Comparison of ENCODE assay signal across 8 mouse cellular contexts in the genomic region with DNA sequence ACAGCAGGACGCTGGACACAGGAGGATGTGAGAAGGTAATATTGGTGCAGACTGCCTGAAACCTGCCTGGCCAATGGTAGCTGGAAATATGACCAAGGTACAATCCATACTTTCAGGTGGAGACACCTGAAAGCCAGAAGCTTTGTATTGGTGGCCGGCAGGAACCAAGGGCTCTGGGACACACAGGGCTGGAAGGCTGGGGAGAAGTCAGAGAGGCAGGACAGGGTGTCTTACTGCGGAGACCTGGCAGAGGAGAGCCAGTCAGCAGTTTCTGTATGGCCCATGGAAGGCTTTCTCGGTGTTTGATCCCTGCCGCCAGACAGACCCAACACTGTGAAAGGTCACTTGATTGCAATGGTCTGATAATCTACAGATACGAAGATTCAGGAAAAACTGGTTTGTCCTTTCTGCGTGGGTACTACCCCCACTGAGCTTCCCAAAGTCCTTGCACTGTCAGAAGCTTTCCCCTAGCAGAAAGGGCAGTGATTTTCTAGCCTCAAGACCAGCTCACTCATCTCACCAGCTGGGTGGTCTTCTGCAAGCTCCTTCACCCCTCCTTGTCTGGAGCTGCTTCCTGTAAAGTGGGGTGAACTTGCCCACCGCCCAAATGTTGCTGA. TPM values are rescaled to one million over a fixed set of nuclear protein-coding genes. Genes with fewer than 3 reads are reported as not detected.
DNase-seq lines count a peak whose midpoint lies in the region; ATAC-seq and TF ChIP-seq lines count a peak whose summit lies in the region.

No protein-coding gene starts in this region.

- peak overlapping the region; percentile 81 for H3K4me3 ChIP-seq in cerebellum, adult 2 months (replicated peaks; ENCODE audit: insufficient read depth, low read depth, low read length)
- peak overlapping the region; percentile 78 for H3K4me3 ChIP-seq in spleen, adult 2 months (ENCODE audit: extremely low read depth, insufficient read depth, insufficient read length)
- H3K4me3 ChIP-seq in limb, embryonic 12.5 days (replicated peaks), result peak overlapping the region; percentile 69
- H3K4me3 ChIP-seq in stomach, embryonic 16.5 days (replicated peaks; ENCODE audit: low read length), result peak overlapping the region; percentile 60

- no peaks in the 10 kb centered on the region for H3K27me3 ChIP-seq in cerebellum, adult 2 months (ENCODE audit: control insufficient read depth, insufficient read depth, low read length)
- no peaks in the 10 kb centered on the region for H3K27me3 ChIP-seq in spleen, adult 2 months (ENCODE audit: control insufficient read depth, insufficient read depth, low read length)
- H3K27me3 ChIP-seq in limb, embryonic 12.5 days, result peaks cover 14% of the 10 kb centered on the region; the same call in 1 of the 2 replicates
- no peaks in the 10 kb centered on the region for H3K27me3 ChIP-seq in stomach, embryonic 16.5 days (ENCODE audit: control insufficient read depth, insufficient read depth, low read length)

- peak overlapping the region; percentile 71; the same call in 1 of the 2 replicates for H3K9ac ChIP-seq in limb, embryonic 12.5 days (replicated peaks)
- H3K9ac ChIP-seq in stomach, embryonic 16.5 days (ENCODE audit: low read length), result peak overlapping the region; percentile 85

- no peak for TF ChIP-seq CTCF in cerebellum, adult 2 months (IDR thresholded peaks at IDR 0.05; ENCODE audit: borderline replicate concordance, insufficient read depth, low read depth, low read length)
- no peak for TF ChIP-seq CTCF in spleen, adult 2 months (IDR thresholded peaks at IDR 0.05; ENCODE audit: extremely low read depth, insufficient read depth, insufficient read length, insufficient replicate concordance)

- peaks cover 17% of the 10 kb centered on the region for H3K4me1 ChIP-seq in cerebellum, adult 2 months (ENCODE audit: control insufficient read depth, insufficient read depth, low read length)
- peaks cover 8% of the 10 kb centered on the region; the same call in 1 of the 2 replicates for H3K4me1 ChIP-seq in spleen, adult 2 months (ENCODE audit: control insufficient read depth, insufficient read depth, insufficient read length)
- H3K4me1 ChIP-seq in limb, embryonic 12.5 days (replicated peaks), result peaks cover 16% of the 10 kb centered on the region
- H3K4me1 ChIP-seq in stomach, embryonic 16.5 days (ENCODE audit: control insufficient read depth, insufficient read depth, low read length), result peaks cover 18% of the 10 kb centered on the region

- peak overlapping the region; percentile 96 for H3K27ac ChIP-seq in cerebellum, adult 2 months (ENCODE audit: insufficient read depth, low read length)
- peak overlapping the region; percentile 74; the same call in 1 of the 2 replicates for H3K27ac ChIP-seq in spleen, adult 2 months (ENCODE audit: insufficient read depth, low read length)
- no peak overlapping the region for H3K27ac ChIP-seq in limb, embryonic 12.5 days
- H3K27ac ChIP-seq in stomach, embryonic 16.5 days (ENCODE audit: low read length), result peak overlapping the region; percentile 85

- no peak for ATAC-seq in limb, embryonic 12.5 days (ENCODE audit: insufficient number of reproducible peaks, insufficient read depth, low FRiP score, low TSS enrichment, low read depth)
- no peak for ATAC-seq in stomach, embryonic 16.5 days (ENCODE audit: insufficient read depth, low FRiP score)

- H3K4me2 ChIP-seq in limb, embryonic 12.5 days, result peak overlapping the region; percentile 96
- H3K4me2 ChIP-seq in stomach, embryonic 16.5 days (ENCODE audit: low read depth, low read length), result peak overlapping the region; percentile 84

- H3K36me3 ChIP-seq in spleen, adult 2 months (ENCODE audit: control insufficient read depth, insufficient read depth, low read length), result no peaks in the 10 kb centered on the region
- no peaks in the 10 kb centered on the region for H3K36me3 ChIP-seq in limb, embryonic 12.5 days
- H3K36me3 ChIP-seq in stomach, embryonic 16.5 days (ENCODE audit: control insufficient read depth, insufficient read depth, low read length), result no peaks in the 10 kb centered on the region

- no peaks in the 10 kb centered on the region for H3K9me3 ChIP-seq in limb, embryonic 12.5 days
- no peaks in the 10 kb centered on the region for H3K9me3 ChIP-seq in stomach, embryonic 16.5 days (replicated peaks; ENCODE audit: control insufficient read depth, low read length)

- peak; percentile 32 to 46 for DNase-seq in cerebellum, adult 2 months
- DNase-seq in cerebellum, adult 8-10 months, result no peak
- no peak for DNase-seq in spleen, adult 2 months (ENCODE audit: low read depth in 1 of 2, low spot score in 2 of 2)
- DNase-seq in spleen, adult 18-20 months, result no peak
- no peak for DNase-seq in right cerebral cortex, postnatal 10 days (ENCODE audit: low spot score in 2 of 2)
- DNase-seq in spleen, postnatal 4 days (ENCODE audit: low spot score in 2 of 2), result no peak

- TF ChIP-seq POLR2A in cerebellum, adult 2 months (IDR thresholded peaks at IDR 0.05; ENCODE audit: borderline replicate concordance, insufficient read depth, low read length), result no peak
- no peak for TF ChIP-seq POLR2A in spleen, adult 2 months (IDR thresholded peaks at IDR 0.05; ENCODE audit: low read depth, low read length)

- WGBS in cerebellum, adult 2 months, result 14% methylated on average over 8 of the region's 8 CpGs
- WGBS in spleen, adult 2 months, result 38% methylated on average over 8 of the region's 8 CpGs
- WGBS in limb, embryonic 12.5 days, result 21% methylated on average over 8 of the region's 8 CpGs
- WGBS in stomach, embryonic 16.5 days, result 19% methylated on average over 8 of the region's 8 CpGs

RNA-seq across cellular contexts. Expression of a gene that starts 1.4 kb away (rescaled TPM):
- 106 and 123 TPM in 2 replicates for polyA plus RNA-seq in cerebellum, adult 2 months (2012; rRNA removed)
- 35.0 and 107 TPM in 2 replicates for polyA plus RNA-seq in spleen, adult 2 months (2012; rRNA removed)
- 8.2 and 8.3 TPM in 2 replicates for polyA plus RNA-seq in limb, embryonic 12.5 days (2016; fragmentation: Nextera tagmentation; extraction: Ambion mirVana)
- 27.9 and 34.0 TPM in 2 replicates for polyA plus RNA-seq in stomach, embryonic 16.5 days (2015; fragmentation: Nextera tagmentation; extraction: Ambion mirVana)

Comparison
In these comparisons a context has a peak if more than half of its experiments do, and no peak if none do; other contexts are left out.
1. DNase-seq: peak in cerebellum, adult 2 months (2 of 2); none in cerebellum, adult 8-10 months (single experiment), spleen, adult 2 months (0 of 2), spleen, adult 18-20 months (0 of 2), right cerebral cortex, postnatal 10 days (0 of 2) and spleen, postnatal 4 days (0 of 2).
2. Peak in every context shown above with its lines, with median percentiles within 50 percentile points of each other: H3K4me3 ChIP-seq.